Mouse (Mus musculus): Measurements from ENCODE around the gene Inip.

The Inip gene

GRCm38 (mm10) chr4:59801489-59801888 is at the start of gene Inip:
Inip (minus strand) TSS chr4:59801589.
- no peak for DNase-seq (ENCODE audit: low spot score)

- DNase-seq (ENCODE audit: low spot score): peak; percentile 45
Observed at GRCm38 (mm10) chr4:59850181-59850580, 48.8 kb upstream of the Inip start.

GRCm38 (mm10) chr4:59847447-59847846 is 46.1 kb upstream of the Inip start:
- no peak for DNase-seq (ENCODE audit: low spot score)

GRCm38 (mm10) chr4:59845245-59845637 is 43.9 kb upstream of the Inip start:
- DNase-seq (ENCODE audit: low spot score): no peak

- no peak for DNase-seq (ENCODE audit: low spot score)
Observed at GRCm38 (mm10) chr4:59844460-59845244, 43.3 kb upstream of the Inip start.

- no peak for DNase-seq (ENCODE audit: low spot score)
Observed at GRCm38 (mm10) chr4:59837659-59838058, 36.3 kb upstream of the Inip start.

GRCm38 (mm10) chr4:59832810-59833209 is 31.4 kb upstream of the Inip start:
- DNase-seq (ENCODE audit: low spot score): no peak

- DNase-seq (ENCODE audit: low spot score): no peak
Observed at GRCm38 (mm10) chr4:59831038-59831437, 29.6 kb upstream of the Inip start.

GRCm38 (mm10) chr4:59829072-59829471 is 27.7 kb upstream of the Inip start:
- DNase-seq (ENCODE audit: low spot score): no peak

- no peak for DNase-seq (ENCODE audit: low spot score)
Observed at GRCm38 (mm10) chr4:59826381-59826780, 25.0 kb upstream of the Inip start.

GRCm38 (mm10) chr4:59825634-59826033 is 24.2 kb upstream of the Inip start:
- no peak for DNase-seq (ENCODE audit: low spot score)

- DNase-seq (ENCODE audit: low spot score): no peak
Observed at GRCm38 (mm10) chr4:59824860-59825259, 23.5 kb upstream of the Inip start.

- DNase-seq (ENCODE audit: low spot score): no peak
Observed at GRCm38 (mm10) chr4:59823470-59823869, 22.1 kb upstream of the Inip start.

GRCm38 (mm10) chr4:59822119-59822518 is 20.7 kb upstream of the Inip start:
- DNase-seq (ENCODE audit: low spot score): no peak

- no peak for DNase-seq (ENCODE audit: low spot score)
Observed at GRCm38 (mm10) chr4:59821516-59821915, 20.1 kb upstream of the Inip start.

- DNase-seq (ENCODE audit: low spot score): no peak
Observed at GRCm38 (mm10) chr4:59819477-59820022, 18.2 kb upstream of the Inip start.

- no peak for DNase-seq (ENCODE audit: low spot score)
Observed at GRCm38 (mm10) chr4:59819054-59819472, 17.7 kb upstream of the Inip start.

- DNase-seq (ENCODE audit: low spot score): no peak
Observed at GRCm38 (mm10) chr4:59818498-59818897, 17.1 kb upstream of the Inip start.

- DNase-seq (ENCODE audit: low spot score): no peak
Observed at GRCm38 (mm10) chr4:59817790-59818189, 16.4 kb upstream of the Inip start.

GRCm38 (mm10) chr4:59816477-59816876 is 15.1 kb upstream of the Inip start:
- DNase-seq (ENCODE audit: low spot score): no peak

- DNase-seq (ENCODE audit: low spot score): no peak
Observed at GRCm38 (mm10) chr4:59816016-59816415, 14.6 kb upstream of the Inip start.

- no peak for DNase-seq (ENCODE audit: low spot score)
Observed at GRCm38 (mm10) chr4:59815121-59815810, 13.9 kb upstream of the Inip start.

GRCm38 (mm10) chr4:59814094-59814493 is 12.7 kb upstream of the Inip start:
- DNase-seq (ENCODE audit: low spot score): no peak
